Mouse (Mus musculus) cerebral cortex, adult 2 months (tissue): ENCODE measurements around the gene Snx6.

Source experiments
- WGBS: fragments of 180-500 bp; shearing (Covaris S2); methylation state at CpG from one replicate; pipeline ENCODE4 v1.1.7; 2018; 5-methylcytosine and 5-hydroxymethylcytosine counted together

The Snx6 gene

DNA sequence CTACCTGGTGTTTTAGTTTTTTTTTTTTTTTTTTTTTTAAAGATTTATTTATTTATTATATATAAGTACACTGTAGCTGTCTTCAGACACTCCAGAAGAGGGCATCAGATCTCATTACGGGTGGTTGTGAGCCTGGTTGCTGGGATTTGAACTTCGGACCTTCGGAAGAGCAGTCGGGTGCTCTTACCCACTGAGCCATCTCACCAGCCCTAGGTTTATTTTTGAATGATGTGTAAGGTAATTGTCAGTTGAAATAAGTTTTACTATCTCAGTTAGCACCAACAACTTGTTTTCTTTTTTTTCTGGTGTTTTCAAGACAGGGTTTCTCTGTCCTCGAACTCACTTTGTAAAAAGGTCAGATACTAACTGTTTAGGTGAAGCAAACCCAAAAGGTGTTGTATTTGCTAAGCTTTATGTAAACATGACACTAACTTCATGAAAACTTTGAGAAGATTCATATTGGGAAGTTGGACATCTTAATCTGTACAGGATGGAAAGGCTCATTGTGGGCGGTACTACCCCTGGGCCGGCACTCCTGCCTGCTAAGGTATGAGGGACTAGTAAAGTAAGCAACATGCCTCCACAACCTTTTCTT, 98.4 kb downstream of the Snx6 start:
- WGBS = 3% methylated on average over 7 of the region's 7 CpGs
